Mouse (Mus musculus) heart, embryonic 14.5 days (tissue): ENCODE data around the gene Tiparp. TPM values are rescaled to one million over a fixed set of nuclear protein-coding genes. Genes with fewer than 3 reads are reported as not detected.

Experiments used
- ATAC-seq: fragments of 200-750 bp; cut with Nextera tagmentation; 2 replicates; pipeline ENCODE4 v1.8.0; 2017; ENCODE audit warnings: low read depth, moderate TSS enrichment; ENCODE audit not compliant: insufficient number of reproducible peaks, insufficient read depth, low FRiP score
- H3K27ac ChIP-seq, 2 experiments: fragments of 200-500 bp in 1 of 2; fragments of 300-500 bp in 1 of 2; sonication (generic) in 1 of 2; replicated peaks in 1 of 2; 2 replicates each; pipeline ENCODE4 v1.5.1; 2012 to 2014; ENCODE audit warnings: low read depth in 2 of 2, low read length in 2 of 2, control low read depth in 1 of 2, mild to moderate bottlenecking in 1 of 2, mixed read lengths in 1 of 2; ENCODE audit not compliant: control insufficient read depth in 1 of 2, insufficient read depth in 1 of 2
- H3K27me3 ChIP-seq: fragments of 300-500 bp; sonication (generic); 2 replicates; pipeline ENCODE4 v1.6.1; 2014; ENCODE audit warnings: mild to moderate bottlenecking, low read length, control low read depth; ENCODE audit not compliant: control insufficient read depth, insufficient read depth
- H3K36me3 ChIP-seq: fragments of 300-500 bp; sonication (generic); 2 replicates; pipeline ENCODE4 v1.6.1; 2014; ENCODE audit warnings: mild to moderate bottlenecking, control low read depth, low read length, mixed read lengths; ENCODE audit not compliant: control insufficient read depth, insufficient read depth
- H3K4me1 ChIP-seq, 2 experiments: fragments of 200-500 bp in 1 of 2; fragments of 300-500 bp in 1 of 2; sonication (generic) in 1 of 2; 2 replicates each; pipeline ENCODE4 v1.6.1; 2012 to 2014; ENCODE audit warnings: low read length in 2 of 2, control low read depth in 1 of 2, mixed read lengths in 1 of 2; ENCODE audit not compliant: control insufficient read depth in 2 of 2, insufficient read depth in 2 of 2
- H3K4me2 ChIP-seq: fragments of 300-500 bp; sonication (generic); 2 replicates; pipeline ENCODE4 v1.6.1; 2014; ENCODE audit warnings: mild to moderate bottlenecking, low read length
- H3K4me3 ChIP-seq, 2 experiments: fragments of 200-500 bp in 1 of 2; fragments of 300-500 bp in 1 of 2; sonication (generic) in 1 of 2; 2 replicates each; pipeline ENCODE4 v1.5.1; 2012 to 2014; ENCODE audit warnings: low read length in 2 of 2, mild to moderate bottlenecking in 2 of 2, control low read depth in 1 of 2, low read depth in 1 of 2, moderate library complexity in 1 of 2; ENCODE audit not compliant: control insufficient read depth in 1 of 2, insufficient read depth in 1 of 2
- H3K9ac ChIP-seq: fragments of 300-500 bp; sonication (generic); 2 replicates; pipeline ENCODE4 v1.6.1; 2014; ENCODE audit warnings: mild to moderate bottlenecking, low read length
- H3K9me3 ChIP-seq: fragments of 300-500 bp; sonication (generic); 2 replicates; pipeline ENCODE4 v1.6.1; 2016; ENCODE audit warnings: low read length, control low read depth; ENCODE audit not compliant: control insufficient read depth
- WGBS: fragments of 180-500 bp; shearing (Covaris S2); extraction: QIAGEN DNeasy Blood & Tissue Kit; methylation state at CpG from one replicate; pipeline ENCODE4 v1.1.7; 2014; 5-methylcytosine and 5-hydroxymethylcytosine counted together
- polyA plus RNA-seq: library from polyadenylated mRNA; unstranded; fragments of >200 nt; fragmentation: Nextera tagmentation; extraction: Ambion mirVana; gene quantifications from 2 replicates; pipeline ENCODE4 v1.2.1, GENCODE M21; 2014

The Tiparp gene
- polyA plus RNA-seq, 1 experiment from 2014 or later = 26.6 TPM

DNA sequence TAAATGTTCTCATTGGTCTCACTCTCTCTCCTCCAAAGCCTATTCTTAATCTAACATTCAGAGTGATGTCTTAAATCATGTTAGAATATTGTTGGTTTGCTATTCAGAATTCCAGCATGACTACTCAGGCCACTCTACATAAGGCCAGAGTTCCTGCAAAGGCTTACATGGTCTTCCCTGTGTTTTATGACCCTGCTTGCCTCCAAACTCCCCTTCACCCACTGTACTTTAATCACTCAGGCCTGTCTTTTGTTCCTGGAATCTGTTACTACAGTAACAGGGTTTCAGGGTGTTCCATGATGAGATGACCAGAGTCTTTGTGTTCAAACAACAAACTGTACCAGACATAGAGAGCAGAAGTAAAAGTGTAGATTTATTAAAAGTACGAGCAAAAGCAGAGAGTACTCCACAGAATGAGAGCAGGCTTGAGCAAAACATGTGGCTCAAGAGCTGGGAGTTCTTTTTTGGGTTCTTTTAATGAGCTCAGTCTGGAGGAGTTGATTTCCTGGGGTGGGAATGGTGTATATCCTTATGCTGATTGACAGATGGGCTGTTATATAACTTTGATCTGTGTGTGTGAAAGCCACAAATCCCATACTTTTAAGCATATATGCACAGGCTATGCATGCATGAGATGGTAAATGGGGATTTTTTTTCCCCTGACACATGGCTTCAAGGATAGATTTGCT, 39.5 kb upstream of the Tiparp start:
- Histone ChIP-seq H3K9me3 (no peaks in the 10 kb centered on the region; the same call in 1 of the 2 replicates), H3K4me1 (peaks cover 0 to under 1% of the 10 kb centered on the region in 2 experiments; a peak in 2 of 4 replicates), H3K9ac (no peak overlapping the region), H3K4me3 (no peak overlapping the region), H3K27me3 (no peaks in the 10 kb centered on the region), H3K36me3 (no peaks in the 10 kb centered on the region), H3K4me2 (no peak overlapping the region), H3K27ac (no peak overlapping the region)
- 74% methylated on average over 1 of the region's 1 CpGs for WGBS
- no peak for ATAC-seq

DNA sequence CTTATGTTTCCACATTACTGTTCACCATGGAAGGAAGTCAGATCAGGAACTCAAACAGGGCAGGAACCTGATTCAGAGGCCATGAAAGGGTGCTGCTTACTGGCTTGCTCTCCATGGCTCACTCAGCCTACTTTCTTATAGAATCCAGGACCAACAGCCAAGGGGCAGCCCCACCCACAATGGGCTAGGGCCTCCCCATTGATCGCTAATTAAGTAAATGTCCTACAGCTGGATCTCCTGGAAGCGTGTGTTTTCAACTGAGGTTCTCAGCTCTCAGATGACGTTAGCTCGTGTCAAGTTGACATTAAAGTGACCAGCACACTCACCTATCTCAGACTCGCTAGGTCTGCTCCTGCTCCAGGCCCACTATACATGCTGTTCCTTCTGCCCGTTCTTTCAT, 38.6 kb upstream of the Tiparp start:
- Histone ChIP-seq H3K36me3 (no peaks in the 10 kb centered on the region), H3K4me1 (peaks cover 7 to 10% of the 10 kb centered on the region in 2 experiments; a peak in 3 of 4 replicates), H3K9me3 (no peaks in the 10 kb centered on the region; the same call in 1 of the 2 replicates), H3K27me3 (no peaks in the 10 kb centered on the region), H3K27ac (no peak overlapping the region), H3K9ac (no peak overlapping the region), H3K4me2 (no peak overlapping the region), H3K4me3 (no peak overlapping the region)
- ATAC-seq = no peak
- 81% methylated on average over 6 of the region's 6 CpGs for WGBS

DNA sequence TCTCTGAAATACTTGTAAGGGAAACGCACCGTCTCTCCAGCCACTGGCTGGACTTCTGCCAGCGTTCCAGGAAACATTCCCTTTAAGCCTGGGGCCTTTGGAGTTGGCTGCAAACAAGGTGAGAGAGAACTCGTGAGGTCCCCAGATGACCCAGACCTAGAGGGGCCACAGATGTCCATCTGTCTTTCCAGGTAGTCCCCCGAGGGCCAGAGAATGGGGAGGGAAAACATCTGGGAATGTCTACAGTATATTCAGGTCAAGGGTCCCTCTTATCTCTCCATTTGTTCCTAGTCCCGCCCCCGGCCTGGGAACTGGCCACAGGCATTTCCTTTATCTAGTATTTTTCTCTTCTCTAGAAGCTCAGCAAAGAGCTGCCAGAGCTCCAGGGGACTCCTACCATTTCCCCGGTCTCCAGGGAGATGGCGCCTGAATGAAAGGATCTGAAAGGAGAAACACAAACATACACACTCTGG, 33.9 kb upstream of the Tiparp start:
- Histone ChIP-seq H3K9me3 (no peaks in the 10 kb centered on the region), H3K4me2 (peak overlapping the region; percentile 60), H3K36me3 (no peaks in the 10 kb centered on the region), H3K9ac (peak overlapping the region; percentile 50), H3K4me1 (peaks cover 10 to 15% of the 10 kb centered on the region in 2 experiments; a peak in 3 of 4 replicates), H3K4me3 (peak overlapping the region; percentile 35), H3K27me3 (no peaks in the 10 kb centered on the region), H3K27ac (peak overlapping the region; percentile 74 to 87)
- WGBS = 1% methylated on average over 9 of the region's 9 CpGs
- no peak; the same call in 1 of the 2 replicates for ATAC-seq

DNA sequence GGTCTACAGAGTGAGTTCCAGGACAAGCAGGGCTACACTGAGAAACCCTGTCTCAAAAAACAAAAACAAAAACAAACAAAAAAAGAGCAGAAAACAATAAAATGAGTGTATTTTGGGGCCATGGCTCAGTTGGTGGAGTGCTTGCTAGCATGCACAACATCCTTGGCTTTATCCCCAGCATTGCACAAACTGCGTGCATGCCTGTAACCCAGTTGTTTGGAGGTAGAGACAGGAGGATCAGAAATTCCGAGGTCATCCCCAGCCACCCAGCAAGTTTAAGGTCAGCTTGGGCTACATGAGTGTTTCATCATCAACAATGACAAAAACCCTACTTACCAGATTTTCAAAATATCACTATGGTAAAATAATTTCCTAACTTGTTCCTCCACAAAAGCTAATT, 20.4 kb upstream of the Tiparp start:
- Histone ChIP-seq H3K9ac (no peak overlapping the region), H3K9me3 (no peaks in the 10 kb centered on the region), H3K36me3 (no peaks in the 10 kb centered on the region), H3K4me2 (no peak overlapping the region), H3K27ac (no peak overlapping the region), H3K4me3 (no peak overlapping the region), H3K4me1 (no peaks in the 10 kb centered on the region), H3K27me3 (no peaks in the 10 kb centered on the region)
- ATAC-seq = no peak
- WGBS = 80% methylated on average over 2 of the region's 2 CpGs

DNA sequence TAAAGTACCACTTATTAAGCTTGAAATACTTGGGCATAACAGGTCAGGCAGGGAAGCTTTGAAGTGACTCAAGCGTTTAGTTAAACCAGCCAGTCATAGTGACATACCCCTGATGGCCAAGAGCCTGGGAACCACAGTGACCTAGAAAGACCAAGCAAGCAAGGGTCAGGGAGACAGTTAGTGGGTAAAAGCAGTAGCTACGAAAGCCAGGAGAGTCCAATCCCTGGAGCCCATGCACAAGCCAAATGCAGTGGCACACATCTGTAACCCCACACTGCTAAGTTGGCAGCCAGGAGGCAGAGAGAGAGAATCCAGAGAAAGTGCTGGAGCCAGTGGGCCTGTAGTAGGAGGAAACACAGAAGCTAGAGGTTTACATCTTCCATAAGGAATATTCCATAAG, 17.6 kb upstream of the Tiparp start:
- Histone ChIP-seq H3K9me3 (no peaks in the 10 kb centered on the region), H3K27ac (no peak overlapping the region), H3K9ac (no peak overlapping the region), H3K27me3 (no peaks in the 10 kb centered on the region), H3K4me2 (no peak overlapping the region), H3K4me3 (no peak overlapping the region), H3K36me3 (no peaks in the 10 kb centered on the region), H3K4me1 (no peaks in the 10 kb centered on the region)
- ATAC-seq = no peak
- WGBS = 65% methylated on average over 2 of the region's 2 CpGs

DNA sequence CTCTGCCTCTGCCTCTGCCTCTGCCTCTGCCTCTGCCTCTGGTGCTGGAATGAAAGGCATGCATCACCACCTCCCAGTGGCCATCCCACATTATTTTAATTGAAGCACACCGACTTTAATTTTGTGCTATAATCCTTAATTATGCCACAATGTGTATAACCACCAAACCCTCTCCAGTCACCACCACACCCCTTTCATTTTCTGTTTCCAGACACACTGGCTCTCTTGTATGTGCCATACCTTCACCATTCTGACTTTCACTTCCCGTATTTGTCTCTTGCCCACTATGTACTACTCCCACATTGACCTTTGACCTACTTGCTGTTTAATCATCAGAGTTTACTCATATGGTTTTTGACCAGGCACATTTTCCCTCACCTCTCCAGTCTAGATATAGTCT, 12.5 kb upstream of the Tiparp start:
- Histone ChIP-seq H3K36me3 (no peaks in the 10 kb centered on the region), H3K4me3 (no peak overlapping the region), H3K27ac (no peak overlapping the region), H3K4me2 (no peak overlapping the region), H3K4me1 (peaks cover 3 to 4% of the 10 kb centered on the region in 2 experiments; a peak in 3 of 4 replicates), H3K27me3 (no peaks in the 10 kb centered on the region), H3K9ac (no peak overlapping the region), H3K9me3 (no peaks in the 10 kb centered on the region)
- ATAC-seq = no peak
- 76% methylated on average over 2 of the region's 2 CpGs for WGBS

DNA sequence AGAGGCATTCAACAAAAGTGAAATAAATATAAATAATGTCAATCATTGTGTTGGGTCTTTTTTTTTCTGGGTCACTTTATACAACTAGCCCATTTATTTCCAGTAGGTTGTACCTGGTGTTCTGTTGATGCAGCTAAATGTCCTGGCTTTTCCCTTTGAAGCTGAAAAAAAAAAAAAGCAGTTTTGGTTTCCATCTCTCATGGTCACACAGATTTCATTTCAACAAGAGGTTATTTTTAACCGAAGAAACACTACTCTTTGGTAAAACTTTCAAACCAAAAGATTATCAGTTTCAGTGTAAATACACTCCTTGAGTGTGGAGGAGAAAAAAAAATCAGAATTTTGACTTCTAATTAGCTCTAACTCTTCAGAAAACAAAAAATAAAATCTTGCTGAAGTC, 11.7 kb upstream of the Tiparp start:
- no peak overlapping the region for H3K27ac ChIP-seq
- no peak overlapping the region for H3K4me3 ChIP-seq
- ATAC-seq = no peak
- H3K27me3 ChIP-seq = no peaks in the 10 kb centered on the region
- WGBS = 66% methylated on average over 1 of the region's 1 CpGs
- H3K9ac ChIP-seq = no peak overlapping the region
- no peaks in the 10 kb centered on the region for H3K9me3 ChIP-seq
- H3K4me1 ChIP-seq = peaks cover 3 to 4% of the 10 kb centered on the region in 2 experiments; a peak in 3 of 4 replicates
- H3K4me2 ChIP-seq = no peak overlapping the region
- H3K36me3 ChIP-seq = no peaks in the 10 kb centered on the region

DNA sequence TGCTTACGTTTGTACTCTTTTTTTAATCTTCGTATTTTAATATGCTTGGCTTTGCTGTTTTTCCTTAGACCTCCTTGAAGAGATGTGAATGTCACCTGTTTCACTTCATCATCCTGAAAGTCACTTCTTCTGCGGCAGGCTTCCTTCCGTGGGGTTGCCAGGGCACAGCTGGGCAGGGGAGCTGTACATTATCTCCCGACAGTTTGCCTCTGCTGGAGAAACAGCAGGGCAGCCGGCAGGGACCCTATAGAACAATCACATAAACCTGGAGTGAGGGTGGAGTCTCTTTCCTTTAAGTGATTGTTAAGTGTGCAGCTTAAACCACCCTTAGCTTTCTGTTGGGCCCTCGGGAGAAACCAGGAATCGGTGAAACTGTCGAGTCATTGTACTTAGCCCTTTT, 11.1 kb upstream of the Tiparp start:
- ATAC-seq = no peak
- H3K9me3 ChIP-seq = no peaks in the 10 kb centered on the region
- H3K4me3 ChIP-seq = no peak overlapping the region
- no peak overlapping the region for H3K9ac ChIP-seq
- peak overlapping the region; percentile 45 for H3K4me2 ChIP-seq
- H3K4me1 ChIP-seq = peaks cover 3 to 4% of the 10 kb centered on the region in 2 experiments; a peak in 3 of 4 replicates
- H3K36me3 ChIP-seq = no peaks in the 10 kb centered on the region
- WGBS = 32% methylated on average over 9 of the region's 9 CpGs
- no peak overlapping the region for H3K27ac ChIP-seq
- H3K27me3 ChIP-seq = no peaks in the 10 kb centered on the region
